Mouse (Mus musculus) myocyte (in vitro differentiated cells): ENCODE data around the gene Prr3. TPM values are rescaled to one million over a fixed set of nuclear protein-coding genes. Genes with fewer than 3 reads are reported as not detected.
"Not testable (repeated sequence)": the region's sequence is repeated elsewhere in the genome, so short reads cannot be mapped to it uniquely, and the experiment has no call there.

Experiments
- H3K27me3 ChIP-seq: one replicate; pipeline ENCODE4 v1.6.1; 2011; ENCODE audit not compliant: control insufficient read depth, insufficient read depth, insufficient read length
- H3K36me3 ChIP-seq: one replicate; pipeline ENCODE4 v1.6.1; 2011; ENCODE audit not compliant: control insufficient read depth, insufficient read depth
- H3K4me2 ChIP-seq: one replicate; pipeline ENCODE4 v1.6.1; 2011; ENCODE audit warnings: low read depth, control low read depth
- H3K4me3 ChIP-seq: one replicate; pipeline ENCODE4 v1.5.1; 2011; ENCODE audit warnings: mild to moderate bottlenecking, control low read depth, moderate library complexity
- H3K79me2 ChIP-seq: one replicate; pipeline ENCODE4 v1.6.1; 2011; ENCODE audit not compliant: control insufficient read depth, insufficient read depth
- H3ac ChIP-seq: one replicate; pipeline ENCODE4 v1.6.1; 2011; ENCODE audit not compliant: control insufficient read depth, insufficient read length
- CEBPB ChIP-seq: IDR thresholded peaks from 2 replicates; pipeline ENCODE4 v1.6.1; 2011; ENCODE audit warnings: mild to moderate bottlenecking, moderate library complexity; ENCODE audit not compliant: poor library complexity, insufficient read depth, severe bottlenecking
- E2F4 ChIP-seq: IDR thresholded peaks from one replicate; pipeline ENCODE4 v1.6.1; 2011; ENCODE audit warnings: mild to moderate bottlenecking, control low read depth, moderate library complexity; ENCODE audit not compliant: insufficient read depth
- MAX ChIP-seq: IDR thresholded peaks from one replicate; pipeline ENCODE4 v1.6.1; 2011; ENCODE audit warnings: low read depth, mild to moderate bottlenecking, control low read depth
- MYOD1 ChIP-seq, 3 experiments: IDR thresholded peaks; one replicate each; pipeline ENCODE4 v1.6.1; 2011; ENCODE audit warnings: control low read depth in 2 of 3, low read depth in 2 of 3, mild to moderate bottlenecking in 2 of 3, moderate library complexity in 1 of 3; ENCODE audit not compliant: insufficient read length in 2 of 3, control insufficient read depth in 1 of 3
- MYOG ChIP-seq, 3 experiments: IDR thresholded peaks; one replicate each; pipeline ENCODE4 v1.6.1; 2011; ENCODE audit warnings: control low read depth in 2 of 3, low read depth in 2 of 3, mild to moderate bottlenecking in 2 of 3; ENCODE audit not compliant: insufficient read length in 2 of 3, control insufficient read depth in 1 of 3, insufficient read depth in 1 of 3
- POLR2A ChIP-seq: IDR thresholded peaks from one replicate; pipeline ENCODE4 v1.6.1; 2011; ENCODE audit warnings: low read depth, mild to moderate bottlenecking, control low read depth, moderate library complexity; ENCODE audit not compliant: insufficient read length
- POLR2AphosphoS2 ChIP-seq: IDR thresholded peaks from one replicate; pipeline ENCODE4 v1.6.1; 2011; ENCODE audit warnings: low read depth, control low read depth; ENCODE audit not compliant: insufficient read length
- REST ChIP-seq: IDR thresholded peaks from one replicate; pipeline ENCODE4 v1.6.1; 2011; ENCODE audit warnings: mild to moderate bottlenecking, control low read depth, moderate library complexity; ENCODE audit not compliant: insufficient read depth, insufficient read length
- SRF ChIP-seq: IDR thresholded peaks from one replicate; pipeline ENCODE4 v1.6.1; 2011; ENCODE audit warnings: low read depth; ENCODE audit not compliant: control insufficient read depth, insufficient read length
- TCF12 ChIP-seq: IDR thresholded peaks from one replicate; pipeline ENCODE4 v1.6.1; 2011; ENCODE audit warnings: mild to moderate bottlenecking, control low read depth; ENCODE audit not compliant: poor library complexity, insufficient read depth, severe bottlenecking
- TCF3 ChIP-seq: IDR thresholded peaks from one replicate; pipeline ENCODE4 v1.6.1; 2011; ENCODE audit warnings: low read depth, control low read depth; ENCODE audit not compliant: insufficient read length
- USF1 ChIP-seq: IDR thresholded peaks from one replicate; pipeline ENCODE4 v1.6.1; 2011; ENCODE audit warnings: low read depth, mild to moderate bottlenecking, control low read depth, moderate library complexity
- polyA plus RNA-seq: library from polyadenylated mRNA; unstranded; fragments of >200 nt; fragmentation: generic; extraction: Trizol; gene quantifications from one replicate; pipeline ENCODE4 v1.2.1, GENCODE M21; 2012; ENCODE audit warnings: missing spikeins

Prr3 gene
- polyA plus RNA-seq, 1 experiment: 14.1 TPM

DNA sequence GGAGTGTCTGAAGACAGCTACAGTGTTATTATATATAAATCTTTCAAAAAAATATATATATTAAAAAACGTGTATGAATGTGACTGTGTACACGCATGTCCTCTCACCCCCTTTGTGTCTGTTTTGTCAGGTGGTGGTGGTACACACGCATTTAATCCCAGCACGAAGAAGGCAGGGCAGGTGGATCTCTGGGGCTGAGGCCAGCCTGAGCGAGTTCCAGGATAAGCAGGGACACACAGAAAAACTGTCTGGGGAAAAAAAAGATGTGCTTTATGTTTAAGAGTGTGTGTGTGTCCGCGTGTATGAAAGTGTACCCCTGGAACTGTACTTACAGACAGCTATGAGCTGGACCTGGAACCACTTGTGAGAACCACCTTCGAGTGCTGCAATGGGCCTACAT, 25.4 kb downstream of the Prr3 start:
- no peak overlapping the region for H3K4me3 ChIP-seq
- H3ac ChIP-seq: no peak overlapping the region
- H3K27me3 ChIP-seq: no peaks in the 10 kb centered on the region
- TF ChIP-seq POLR2AphosphoS2: peak; percentile 64
- no peak for TF ChIP-seq TCF12
- no peak overlapping the region for H3K4me2 ChIP-seq
- H3K36me3 ChIP-seq: peaks cover 22% of the 10 kb centered on the region
- no peaks in the 10 kb centered on the region for H3K79me2 ChIP-seq

DNA sequence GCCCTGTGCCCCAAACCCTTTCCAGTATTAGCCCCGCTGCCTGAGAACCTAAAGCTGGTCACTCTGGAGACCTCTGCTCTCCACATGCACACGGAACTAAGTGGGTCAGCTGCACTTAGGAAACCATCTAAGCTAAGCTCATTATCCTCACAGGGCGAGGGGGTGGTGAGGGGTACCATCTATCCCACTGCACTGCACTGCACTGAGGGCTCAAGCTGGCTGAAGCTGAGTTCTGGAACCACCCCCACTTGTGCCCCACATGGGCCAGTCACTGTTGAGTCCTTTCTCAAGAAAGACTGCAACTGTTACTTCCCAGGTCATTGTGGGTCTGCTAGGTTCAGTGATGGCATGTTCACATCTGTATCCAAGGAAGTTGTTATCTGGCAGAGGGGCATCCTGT, 27.5 kb downstream of the Prr3 start:
- not testable (repeated sequence) for H3ac ChIP-seq
- H3K36me3 ChIP-seq: peaks cover 10% of the 10 kb centered on the region

DNA sequence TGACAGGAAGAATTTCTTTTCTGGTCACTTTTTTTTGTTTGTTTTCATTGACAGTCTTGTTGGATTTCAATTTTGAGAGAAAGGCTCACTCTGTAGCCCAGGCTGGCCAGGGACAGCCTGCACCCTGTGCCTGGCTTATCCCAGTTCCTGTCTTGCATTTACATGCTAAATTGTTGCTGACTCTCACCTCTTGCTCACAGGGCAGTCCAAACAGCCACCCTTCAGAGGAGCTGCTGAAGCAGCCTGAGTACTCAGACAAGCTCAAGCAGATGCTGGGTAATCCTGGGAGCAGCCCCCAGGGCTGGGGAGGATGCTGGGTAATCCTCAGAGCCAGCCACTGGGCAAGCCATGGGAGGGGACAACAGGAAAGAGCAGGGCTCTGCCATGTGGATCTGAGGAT, 29.1 kb downstream of the Prr3 start:
- not testable (repeated sequence) for H3K27me3 ChIP-seq, H3K79me2 ChIP-seq, H3ac ChIP-seq, H3K4me3 ChIP-seq, H3K36me3 ChIP-seq, H3K4me2 ChIP-seq

More for the DNA sequence above, 27.5 kb downstream of the Prr3 start:
- not testable (repeated sequence) for H3K27me3 ChIP-seq, H3K4me2 ChIP-seq, H3K4me3 ChIP-seq, H3K79me2 ChIP-seq

DNA sequence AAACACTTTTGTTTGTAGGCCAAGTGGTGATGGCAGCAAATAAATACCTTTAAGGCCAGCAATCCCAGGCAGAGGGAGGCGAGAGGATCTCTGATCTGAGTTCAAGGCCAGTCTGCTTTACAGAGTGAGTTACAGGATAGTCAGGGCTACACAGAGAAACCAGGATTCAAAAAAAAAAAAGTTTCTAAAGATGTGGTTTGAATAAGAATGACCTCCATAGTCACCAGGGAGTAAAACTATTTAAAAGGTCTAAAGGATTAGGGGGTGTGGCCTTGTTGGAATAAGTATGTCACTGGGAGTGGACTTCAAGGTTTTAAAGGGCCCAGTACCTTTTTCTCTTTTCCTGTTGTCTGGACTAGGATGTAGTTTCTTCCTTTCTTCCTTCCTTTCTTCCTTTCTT, 40.1 kb downstream of the Prr3 start:
- Histone ChIP-seq H3K4me2 (no peak overlapping the region), H3K4me3 (no peak overlapping the region), H3K27me3 (no peaks in the 10 kb centered on the region), H3K36me3 (no peaks in the 10 kb centered on the region), H3K79me2 (no peaks in the 10 kb centered on the region), H3ac (no peak overlapping the region)
- TF ChIP-seq USF1 (no peak), POLR2A (no peak), TCF3 (no peak), MAX (no peak), TCF12 (no peak), MYOG (IDR thresholded peaks at IDR 0.05; ENCODE audit: control insufficient read depth in 1 of 3, insufficient read depth in 1 of 3, insufficient read length in 2 of 3, low read depth in 2 of 3) (no peak), SRF (no peak), CEBPB (no peak), MYOD1 (IDR thresholded peaks at IDR 0.05; ENCODE audit: control insufficient read depth in 1 of 3, insufficient read length in 2 of 3, low read depth in 2 of 3) (no peak), REST (no peak), E2F4 (no peak), POLR2AphosphoS2 (no peak)

DNA sequence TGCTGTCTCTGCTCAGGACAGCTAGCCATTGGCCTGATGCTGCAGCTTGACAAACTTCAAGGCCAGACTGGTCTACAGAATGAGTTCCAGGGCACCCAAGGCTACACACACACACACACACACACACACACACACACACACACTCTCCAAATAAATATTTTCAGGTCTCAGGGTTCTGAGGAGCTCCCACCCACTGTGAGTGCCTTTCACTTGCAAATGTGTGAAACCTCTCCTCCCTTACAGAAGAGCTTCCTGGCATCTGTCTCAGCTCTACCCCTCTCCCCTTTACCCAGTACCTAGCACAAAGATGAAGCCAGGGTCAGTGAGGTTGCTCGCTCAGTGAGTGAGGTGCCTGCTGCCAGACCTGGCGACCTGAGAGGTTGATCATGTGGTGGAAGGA, 40.9 kb downstream of the Prr3 start:
- no peak for TF ChIP-seq TCF12
- no peak for TF ChIP-seq MYOG (IDR thresholded peaks at IDR 0.05; ENCODE audit: control insufficient read depth in 1 of 3, insufficient read depth in 1 of 3, insufficient read length in 2 of 3, low read depth in 2 of 3)
- TF ChIP-seq MAX: no peak
- no peak for TF ChIP-seq SRF
- no peak for TF ChIP-seq MYOD1 (IDR thresholded peaks at IDR 0.05; ENCODE audit: control insufficient read depth in 1 of 3, insufficient read length in 2 of 3, low read depth in 2 of 3)
- no peak for TF ChIP-seq POLR2A
- no peak for TF ChIP-seq CEBPB
- no peak for TF ChIP-seq TCF3
- no peak for TF ChIP-seq E2F4
- no peak for TF ChIP-seq REST
- TF ChIP-seq POLR2AphosphoS2: no peak
- TF ChIP-seq USF1: no peak
- Histone ChIP-seq H3K36me3 (no peaks in the 10 kb centered on the region), H3K4me3 (no peak overlapping the region), H3K79me2 (no peaks in the 10 kb centered on the region), H3K27me3 (no peaks in the 10 kb centered on the region), H3K4me2 (no peak overlapping the region), H3ac (no peak overlapping the region)

GRCm38 (mm10) chr17:35937700-35938348, 42.2 kb downstream of the Prr3 start:
- no peaks in the 10 kb centered on the region for H3K79me2 ChIP-seq
- TF ChIP-seq TCF3: no peak
- no peak overlapping the region for H3K4me3 ChIP-seq
- H3K4me2 ChIP-seq: no peak overlapping the region
- H3K27me3 ChIP-seq: no peaks in the 10 kb centered on the region
- no peak overlapping the region for H3ac ChIP-seq
- H3K36me3 ChIP-seq: no peaks in the 10 kb centered on the region

DNA sequence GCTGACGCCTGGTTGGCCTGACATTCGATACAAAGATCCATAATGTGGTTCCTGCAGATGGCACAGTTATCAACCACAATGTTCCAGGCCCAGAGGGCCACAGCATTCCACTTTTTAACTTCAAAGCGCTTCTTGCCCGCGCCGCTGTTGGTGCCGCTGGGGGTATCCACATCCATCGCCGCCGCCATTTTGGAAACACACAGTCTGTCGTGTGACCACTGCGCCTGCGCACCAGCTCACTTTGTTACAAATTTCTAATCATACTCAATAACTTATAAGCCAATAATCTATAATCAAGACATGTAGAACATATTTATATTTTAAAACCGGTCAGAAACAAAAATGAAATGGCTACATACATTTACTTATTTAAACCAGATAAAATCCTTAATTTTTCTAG, 44.3 kb downstream of the Prr3 start:
- not testable (repeated sequence) for H3K79me2 ChIP-seq

More for the DNA sequence above, 44.3 kb downstream of the Prr3 start:
- H3K4me3 ChIP-seq, H3ac ChIP-seq, H3K4me2 ChIP-seq, H3K36me3 ChIP-seq, H3K27me3 ChIP-seq: not testable (repeated sequence)
